Mouse (Mus musculus): ENCODE data around the gene Kdm5a. TPM values are rescaled to one million over a fixed set of nuclear protein-coding genes. Genes with fewer than 3 reads are reported as not detected.

Gene Kdm5a
- polyA plus RNA-seq, 1 experiment from 2014 or later, result 61.6 TPM

DNA sequence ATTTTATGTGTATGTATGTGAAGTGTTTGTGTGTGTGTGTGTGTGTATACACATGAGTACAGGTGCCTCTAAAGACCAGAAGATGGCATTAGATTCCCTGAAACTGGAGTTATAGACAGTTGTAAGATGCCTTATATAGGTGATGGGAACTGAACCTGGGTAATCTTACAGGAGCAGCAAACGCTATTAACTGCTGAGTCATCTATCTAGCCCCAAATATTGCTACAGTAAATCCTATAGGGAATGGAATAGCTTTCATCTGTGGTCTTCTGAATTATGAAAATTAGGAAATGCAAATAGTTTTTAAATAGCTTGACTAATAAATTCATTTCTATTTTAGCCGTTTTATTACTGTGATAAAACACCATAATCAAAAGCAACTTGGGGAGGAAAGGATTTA, 28.9 kb downstream of the Kdm5a start:
- peaks cover 10% of the 10 kb centered on the region; the same call in 1 of the 2 replicates for H3K36me3 ChIP-seq (ENCODE audit: control insufficient read depth, insufficient read depth, low read length)

DNA sequence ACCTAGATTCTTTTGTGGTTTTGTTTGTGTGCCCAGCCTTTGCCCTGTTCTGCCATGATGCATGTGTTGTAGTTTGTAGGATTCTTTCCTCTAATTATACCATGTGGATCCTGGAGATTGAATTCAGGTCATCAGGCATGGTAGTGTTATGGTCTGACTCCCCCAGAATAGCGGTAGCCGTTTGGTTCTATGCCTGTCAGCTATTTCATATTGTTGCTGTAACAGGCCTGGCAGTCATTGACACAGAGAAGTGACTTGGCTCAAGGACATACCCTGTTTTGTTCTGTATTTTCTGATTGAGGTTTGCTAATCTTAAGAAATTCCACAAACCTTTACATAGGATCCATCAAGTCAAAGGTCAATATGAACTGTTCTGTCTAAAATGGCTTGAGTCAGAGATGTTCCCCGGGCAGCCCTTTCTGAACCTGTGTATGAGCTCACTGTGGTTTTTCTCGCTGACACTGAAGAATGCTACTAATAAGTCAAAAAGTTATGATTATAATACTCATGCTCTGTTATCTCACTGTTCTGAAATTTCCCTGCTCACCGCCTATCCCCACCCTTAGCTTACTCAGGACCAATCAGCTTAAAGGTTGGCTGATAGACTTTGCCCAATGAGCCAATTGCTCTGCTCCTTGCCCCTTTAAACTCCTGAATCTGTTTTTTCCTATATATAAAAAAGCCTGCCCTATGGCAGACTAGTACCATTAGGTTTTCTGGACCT, 31.9 kb downstream of the Kdm5a start:
- no peak overlapping the region for H3K9ac ChIP-seq (ENCODE audit: low read length)
- H3K4me1 ChIP-seq (ENCODE audit: control insufficient read depth, insufficient read depth, low read length), result no peaks in the 10 kb centered on the region
- H3K36me3 ChIP-seq (ENCODE audit: control insufficient read depth, insufficient read depth, low read length), result peaks cover 7% of the 10 kb centered on the region; the same call in 1 of the 2 replicates
- 95% methylated on average over 5 of the region's 5 CpGs for whole genome bisulfite sequencing
- ATAC-seq (ENCODE audit: insufficient read depth, low FRiP score, low TSS enrichment), result no peak
- DNase-seq (ENCODE audit: low spot score), result no peak
- H3K27ac ChIP-seq (ENCODE audit: low read depth, low read length), result no peak overlapping the region
- H3K4me2 ChIP-seq (ENCODE audit: low read depth), result no peak overlapping the region
- no peak overlapping the region for H3K4me3 ChIP-seq (ENCODE audit: low read depth, low read length)
- H3K9me3 ChIP-seq (ENCODE audit: control insufficient read depth, low read length), result no peaks in the 10 kb centered on the region
- H3K27me3 ChIP-seq (ENCODE audit: control insufficient read depth, insufficient read depth, low read length), result no peaks in the 10 kb centered on the region

More for the DNA sequence above, 28.9 kb downstream of the Kdm5a start:
- Histone ChIP-seq H3K4me1 (ENCODE audit: control insufficient read depth, insufficient read depth, low read length) (no peaks in the 10 kb centered on the region), H3K9me3 (ENCODE audit: control insufficient read depth, low read length) (no peaks in the 10 kb centered on the region), H3K9ac (ENCODE audit: low read length) (no peak overlapping the region), H3K27ac (ENCODE audit: low read depth, low read length) (no peak overlapping the region), H3K4me3 (ENCODE audit: low read depth, low read length) (no peak overlapping the region), H3K4me2 (ENCODE audit: low read depth) (no peak overlapping the region), H3K27me3 (ENCODE audit: control insufficient read depth, insufficient read depth, low read length) (no peaks in the 10 kb centered on the region)
- WGBS, result 95% methylated on average over 2 of the region's 2 CpGs
- DNase-seq (ENCODE audit: low spot score) (no peak), ATAC-seq (ENCODE audit: insufficient read depth, low FRiP score, low TSS enrichment) (no peak)

DNA sequence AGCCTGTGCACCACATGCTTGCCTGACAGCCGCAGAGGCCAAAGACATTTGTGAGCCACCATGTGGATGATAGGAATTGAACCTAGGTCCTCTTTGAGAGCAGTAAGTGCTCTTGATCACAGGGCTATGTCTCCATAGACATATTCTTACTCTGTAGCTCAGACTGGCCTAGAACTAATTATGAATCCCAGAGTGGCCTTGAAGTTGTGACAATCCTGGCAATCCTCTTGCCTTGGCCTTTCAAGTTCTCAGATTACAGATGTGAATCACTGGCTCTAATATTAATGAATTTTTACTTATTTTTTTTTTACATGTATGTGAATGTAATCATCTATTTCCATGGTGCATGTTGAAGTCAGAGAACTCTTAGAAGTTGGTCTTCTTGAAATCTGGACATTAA, 40.0 kb downstream of the Kdm5a start:
- H3K27ac ChIP-seq (ENCODE audit: low read depth, low read length), result no peak overlapping the region
- ATAC-seq (ENCODE audit: insufficient read depth, low FRiP score, low TSS enrichment), result no peak
- peaks cover 8% of the 10 kb centered on the region for H3K36me3 ChIP-seq (ENCODE audit: control insufficient read depth, insufficient read depth, low read length)
- no peaks in the 10 kb centered on the region for H3K27me3 ChIP-seq (ENCODE audit: control insufficient read depth, insufficient read depth, low read length)
- H3K4me2 ChIP-seq (ENCODE audit: low read depth), result no peak overlapping the region
- no peaks in the 10 kb centered on the region for H3K4me1 ChIP-seq (ENCODE audit: control insufficient read depth, insufficient read depth, low read length)
- H3K9ac ChIP-seq (ENCODE audit: low read length), result no peak overlapping the region
- DNase-seq (ENCODE audit: low spot score), result no peak
- 91% methylated on average over 1 of the region's 1 CpGs for WGBS
- H3K9me3 ChIP-seq (ENCODE audit: control insufficient read depth, low read length), result no peaks in the 10 kb centered on the region
- H3K4me3 ChIP-seq (ENCODE audit: low read depth, low read length), result no peak overlapping the region

DNA sequence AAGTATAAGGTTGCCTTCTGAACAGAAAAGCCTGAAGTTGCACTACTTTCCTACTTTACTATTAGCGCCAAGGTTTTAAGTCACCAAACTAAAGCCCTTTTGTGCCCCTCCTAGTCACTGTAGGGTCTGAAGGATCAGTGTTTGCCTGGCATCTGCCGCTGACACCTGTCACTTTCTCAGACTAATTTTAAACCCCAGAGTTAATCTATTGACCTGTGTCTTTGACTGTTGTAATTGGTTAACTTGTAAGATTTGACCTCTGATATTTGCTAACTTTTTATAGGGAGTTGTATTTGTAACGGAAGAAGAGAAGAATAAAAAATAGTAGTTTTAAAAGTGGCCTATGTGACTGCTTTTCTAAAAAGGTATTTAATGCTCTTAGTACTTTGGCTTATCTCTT, 74.2 kb downstream of the Kdm5a start:
- Histone ChIP-seq H3K4me1 (ENCODE audit: control insufficient read depth, insufficient read depth, low read length) (no peaks in the 10 kb centered on the region), H3K36me3 (ENCODE audit: control insufficient read depth, insufficient read depth, low read length) (peaks cover 14% of the 10 kb centered on the region), H3K4me3 (ENCODE audit: low read depth, low read length) (no peak overlapping the region), H3K27me3 (ENCODE audit: control insufficient read depth, insufficient read depth, low read length) (no peaks in the 10 kb centered on the region), H3K9me3 (ENCODE audit: control insufficient read depth, low read length) (no peaks in the 10 kb centered on the region), H3K4me2 (ENCODE audit: low read depth) (no peak overlapping the region), H3K9ac (ENCODE audit: low read length) (no peak overlapping the region), H3K27ac (ENCODE audit: low read depth, low read length) (no peak overlapping the region)
- ATAC-seq (ENCODE audit: insufficient read depth, low FRiP score, low TSS enrichment) (no peak), DNase-seq (ENCODE audit: low spot score) (no peak)
- WGBS, result 96% methylated on average over 3 of the region's 3 CpGs

DNA sequence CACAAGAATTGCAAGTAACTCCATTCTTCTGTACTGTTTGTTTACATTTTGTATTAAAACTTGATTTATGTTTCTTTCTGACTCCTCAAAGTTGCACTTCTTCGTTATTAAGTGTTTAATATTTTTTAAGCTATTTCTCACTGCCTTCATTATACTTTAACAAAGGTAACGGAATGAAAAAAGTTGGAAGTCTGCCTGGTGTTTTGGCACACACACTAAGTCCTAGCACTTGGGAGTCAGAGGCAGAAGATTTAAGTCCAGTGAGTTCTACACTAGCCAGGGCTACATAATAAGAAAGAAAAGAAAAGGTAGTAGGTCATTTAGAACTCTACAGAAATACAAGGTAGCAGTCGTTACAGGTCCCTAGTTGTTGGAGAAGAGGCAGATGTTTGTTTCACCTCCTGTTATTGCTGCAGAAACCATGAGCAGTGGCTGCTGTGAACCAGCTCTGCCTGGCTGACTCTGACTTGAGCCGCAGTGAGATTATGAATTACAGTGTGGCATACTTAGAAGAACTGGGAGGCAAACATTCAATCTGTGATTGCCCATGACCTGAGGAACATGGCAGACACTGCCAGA, 78.3 kb downstream of the Kdm5a start:
- Histone ChIP-seq H3K27ac (ENCODE audit: low read depth, low read length) (no peak overlapping the region), H3K9me3 (ENCODE audit: control insufficient read depth, low read length) (no peaks in the 10 kb centered on the region), H3K27me3 (ENCODE audit: control insufficient read depth, insufficient read depth, low read length) (no peaks in the 10 kb centered on the region), H3K36me3 (ENCODE audit: control insufficient read depth, insufficient read depth, low read length) (peaks cover 12% of the 10 kb centered on the region), H3K4me3 (ENCODE audit: low read depth, low read length) (no peak overlapping the region), H3K4me2 (ENCODE audit: low read depth) (no peak overlapping the region), H3K9ac (ENCODE audit: low read length) (no peak overlapping the region), H3K4me1 (ENCODE audit: control insufficient read depth, insufficient read depth, low read length) (no peaks in the 10 kb centered on the region)
- WGBS, result 92% methylated on average over 4 of the region's 4 CpGs
- ATAC-seq (ENCODE audit: insufficient read depth, low FRiP score, low TSS enrichment) (no peak), DNase-seq (ENCODE audit: low spot score) (no peak)

DNA sequence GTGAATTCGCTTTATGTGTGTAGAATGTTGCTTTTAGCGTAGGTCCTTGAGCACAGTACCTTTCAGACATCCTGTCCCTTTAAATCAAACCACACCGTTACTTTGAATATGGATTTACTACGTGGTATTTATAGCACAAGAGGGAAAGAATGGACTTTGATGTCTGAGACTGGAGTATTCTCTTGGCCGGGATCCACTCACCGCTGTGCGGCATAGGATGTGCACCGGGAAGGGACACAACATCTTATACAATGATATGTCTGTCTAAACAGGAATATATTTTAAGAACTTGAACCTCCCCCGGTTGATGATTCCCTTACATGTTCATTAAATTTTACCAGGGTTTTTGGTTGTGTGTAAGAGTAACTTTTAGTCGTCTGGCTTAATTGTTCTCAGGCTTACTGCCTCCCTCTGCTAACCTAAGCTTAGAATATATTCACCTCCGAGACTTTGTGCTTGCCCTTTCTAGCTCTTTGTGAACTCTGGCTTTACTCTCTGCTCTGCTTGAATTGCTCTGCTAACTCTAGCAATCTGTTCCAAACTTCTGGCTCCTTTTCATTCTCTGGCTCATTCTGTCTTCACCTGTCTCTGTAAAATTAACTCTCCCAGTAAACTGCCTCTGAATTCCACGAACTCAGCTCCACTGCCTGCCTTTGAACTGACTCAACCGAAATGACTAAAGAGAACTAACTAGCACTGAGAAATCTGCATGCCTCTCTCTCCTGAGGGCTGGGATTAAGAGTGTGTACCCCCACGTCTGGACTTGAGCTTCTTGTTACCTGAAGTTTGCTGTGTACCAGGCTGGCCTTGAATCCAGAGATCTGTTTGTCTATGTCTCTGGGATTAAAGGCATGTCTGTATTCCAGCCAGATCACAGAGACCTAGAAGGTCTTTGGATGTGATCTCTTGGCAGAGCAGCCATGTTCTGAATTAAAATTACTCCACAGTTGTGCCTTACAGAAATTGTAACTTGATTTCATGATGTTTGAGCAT, 79.7 kb downstream of the Kdm5a start:
- WGBS, result 90% methylated on average over 14 of the region's 14 CpGs
- Histone ChIP-seq H3K4me3 (ENCODE audit: low read depth, low read length) (no peak overlapping the region), H3K9me3 (ENCODE audit: control insufficient read depth, low read length) (no peaks in the 10 kb centered on the region), H3K9ac (ENCODE audit: low read length) (no peak overlapping the region), H3K27me3 (ENCODE audit: control insufficient read depth, insufficient read depth, low read length) (no peaks in the 10 kb centered on the region), H3K4me1 (ENCODE audit: control insufficient read depth, insufficient read depth, low read length) (no peaks in the 10 kb centered on the region), H3K4me2 (ENCODE audit: low read depth) (no peak overlapping the region), H3K36me3 (ENCODE audit: control insufficient read depth, insufficient read depth, low read length) (peaks cover 12% of the 10 kb centered on the region), H3K27ac (ENCODE audit: low read depth, low read length) (no peak overlapping the region)
- DNase-seq (ENCODE audit: low spot score) (no peak), ATAC-seq (ENCODE audit: insufficient read depth, low FRiP score, low TSS enrichment) (no peak)

DNA sequence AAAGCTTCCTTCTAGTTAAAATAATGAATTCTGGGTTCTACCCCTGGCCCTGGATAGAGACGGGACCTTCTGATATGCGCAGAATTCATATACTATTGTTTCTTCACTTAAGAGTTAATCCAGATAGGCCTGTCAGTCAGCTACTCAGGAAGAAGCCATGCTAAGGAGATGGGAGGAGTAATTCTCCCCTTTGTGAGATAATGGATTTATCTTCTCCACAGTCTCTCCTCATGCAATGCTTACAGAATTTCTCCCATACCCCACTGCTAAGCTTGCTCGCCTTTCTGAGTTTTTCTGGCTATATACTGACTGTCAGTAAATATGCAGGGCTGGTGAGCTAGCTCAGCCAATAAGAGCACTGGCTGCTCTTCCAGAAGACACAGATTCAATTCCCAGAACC, 86.3 kb downstream of the Kdm5a start:
- no peak overlapping the region for H3K4me3 ChIP-seq (ENCODE audit: low read depth, low read length)
- H3K4me2 ChIP-seq (ENCODE audit: low read depth), result no peak overlapping the region
- H3K36me3 ChIP-seq (ENCODE audit: control insufficient read depth, insufficient read depth, low read length), result no peaks in the 10 kb centered on the region
- DNase-seq (ENCODE audit: low spot score) (no peak), ATAC-seq (ENCODE audit: insufficient read depth, low FRiP score, low TSS enrichment) (no peak)
- H3K9ac ChIP-seq (ENCODE audit: low read length), result no peak overlapping the region
- no peaks in the 10 kb centered on the region for H3K27me3 ChIP-seq (ENCODE audit: control insufficient read depth, insufficient read depth, low read length)
- WGBS, result 93% methylated on average over 3 of the region's 3 CpGs
- no peaks in the 10 kb centered on the region for H3K4me1 ChIP-seq (ENCODE audit: control insufficient read depth, insufficient read depth, low read length)
- H3K9me3 ChIP-seq (ENCODE audit: control insufficient read depth, low read length), result no peaks in the 10 kb centered on the region
- H3K27ac ChIP-seq (ENCODE audit: low read depth, low read length), result no peak overlapping the region

DNA sequence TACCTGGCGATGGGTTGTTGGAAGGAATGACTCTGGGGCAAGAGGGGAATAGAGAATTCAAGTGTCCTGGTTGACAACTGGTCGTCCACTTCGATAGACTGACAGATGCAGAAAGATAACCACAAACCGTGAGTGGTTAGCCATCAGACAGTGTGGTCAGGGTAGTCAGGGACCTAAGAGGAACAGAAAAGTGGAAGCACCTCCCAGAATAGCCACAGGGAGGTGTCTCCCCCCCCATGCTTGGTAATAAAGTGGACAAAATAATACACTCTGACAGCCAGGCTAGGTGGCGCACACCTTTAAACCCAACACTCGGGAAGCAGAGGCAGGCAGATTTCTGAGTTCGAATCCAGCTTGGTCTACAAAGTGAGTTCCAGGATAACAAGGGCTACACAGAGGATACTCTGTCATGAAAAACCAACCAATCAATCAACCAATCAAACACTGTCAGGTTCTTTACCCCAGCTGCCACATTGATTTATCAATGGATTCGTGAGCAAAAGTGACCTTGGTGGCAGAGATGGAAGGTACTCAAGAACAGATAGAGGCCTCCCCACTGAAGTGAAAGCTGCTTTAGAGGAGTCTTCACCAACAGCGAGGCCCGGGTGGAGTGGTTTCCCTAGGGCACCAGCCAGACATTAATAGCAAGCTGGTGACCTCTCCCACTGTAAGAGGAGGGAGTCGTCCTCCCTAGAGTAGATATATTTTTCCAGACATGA, 88.6 kb downstream of the Kdm5a start:
- H3K9ac ChIP-seq (ENCODE audit: low read length), result no peak overlapping the region
- H3K36me3 ChIP-seq (ENCODE audit: control insufficient read depth, insufficient read depth, low read length), result no peaks in the 10 kb centered on the region
- no peak overlapping the region for H3K4me3 ChIP-seq (ENCODE audit: low read depth, low read length)
- no peak for DNase-seq (ENCODE audit: low spot score)
- 87% methylated on average over 11 of the region's 11 CpGs for WGBS
- ATAC-seq (ENCODE audit: insufficient read depth, low FRiP score, low TSS enrichment), result no peak
- no peaks in the 10 kb centered on the region for H3K27me3 ChIP-seq (ENCODE audit: control insufficient read depth, insufficient read depth, low read length)
- H3K9me3 ChIP-seq (ENCODE audit: control insufficient read depth, low read length), result no peaks in the 10 kb centered on the region
- H3K4me1 ChIP-seq (ENCODE audit: control insufficient read depth, insufficient read depth, low read length), result no peaks in the 10 kb centered on the region
- H3K27ac ChIP-seq (ENCODE audit: low read depth, low read length), result no peak overlapping the region
- no peak overlapping the region for H3K4me2 ChIP-seq (ENCODE audit: low read depth)
